Mouse (Mus musculus) intestine, postnatal 0 days (tissue): ENCODE measurements around the gene Prss33. TPM values are rescaled to one million over a fixed set of nuclear protein-coding genes. Genes with fewer than 3 reads are reported as not detected.

ENCODE experiments used
- ATAC-seq: fragments of 200-750 bp; cut with Nextera tagmentation; 2 replicates; pipeline ENCODE4 v1.8.0; 2017; ENCODE audit warnings: mild to moderate bottlenecking, moderate TSS enrichment, moderate library complexity
- H3K27ac ChIP-seq: fragments of 300-500 bp; sonication (generic); 2 replicates; pipeline ENCODE4 v1.5.1; 2014; ENCODE audit warnings: mild to moderate bottlenecking, low read depth, low read length, moderate library complexity
- H3K27me3 ChIP-seq: fragments of 300-500 bp; sonication (generic); replicated peaks from 2 replicates; pipeline ENCODE4 v1.6.1; 2014; ENCODE audit warnings: low read length, mixed read lengths; ENCODE audit not compliant: control insufficient read depth, insufficient read depth
- H3K36me3 ChIP-seq: fragments of 300-500 bp; sonication (generic); 2 replicates; pipeline ENCODE4 v1.6.1; 2014; ENCODE audit warnings: mild to moderate bottlenecking, moderate library complexity; ENCODE audit not compliant: control insufficient read depth, insufficient read depth
- H3K4me1 ChIP-seq: fragments of 300-500 bp; sonication (generic); replicated peaks from 2 replicates; pipeline ENCODE4 v1.6.1; 2014; ENCODE audit warnings: antibody characterized with exemption, low read length, mixed read lengths; ENCODE audit not compliant: control insufficient read depth, insufficient read depth
- H3K4me2 ChIP-seq: fragments of 300-500 bp; sonication (generic); replicated peaks from 2 replicates; pipeline ENCODE4 v1.6.1; 2014; ENCODE audit warnings: low read depth, mild to moderate bottlenecking, moderate library complexity
- H3K4me3 ChIP-seq: fragments of 300-500 bp; sonication (generic); 2 replicates; pipeline ENCODE4 v1.5.1; 2014; ENCODE audit warnings: low read depth, low read length
- H3K9ac ChIP-seq: fragments of 300-500 bp; sonication (generic); 2 replicates; pipeline ENCODE4 v1.6.1; 2014; ENCODE audit warnings: mild to moderate bottlenecking, low read depth, low read length
- H3K9me3 ChIP-seq: fragments of 300-500 bp; sonication (generic); 2 replicates; pipeline ENCODE4 v1.6.1; 2016; ENCODE audit warnings: mixed run types; ENCODE audit not compliant: control insufficient read depth
- CTCF ChIP-seq: sonication (generic); IDR thresholded peaks from 2 replicates; pipeline ENCODE4 v1.5.1; 2016; ENCODE audit warnings: low read depth, mild to moderate bottlenecking, control low read depth, antibody characterized with exemption, moderate library complexity
- WGBS: fragments of 180-500 bp; shearing (Covaris S2); extraction: QIAGEN DNeasy Blood & Tissue Kit; methylation state at CpG from one replicate; pipeline ENCODE4 v1.1.7; 2014; 5-methylcytosine and 5-hydroxymethylcytosine counted together
- polyA plus RNA-seq: library from polyadenylated mRNA; unstranded; fragments of >200 nt; fragmentation: Nextera tagmentation; extraction: Ambion mirVana; gene quantifications from 2 replicates; pipeline ENCODE4 v1.2.1, GENCODE M21; 2015

Gene Prss33
- polyA plus RNA-seq, 1 experiment from 2014 or later, result not detected

DNA sequence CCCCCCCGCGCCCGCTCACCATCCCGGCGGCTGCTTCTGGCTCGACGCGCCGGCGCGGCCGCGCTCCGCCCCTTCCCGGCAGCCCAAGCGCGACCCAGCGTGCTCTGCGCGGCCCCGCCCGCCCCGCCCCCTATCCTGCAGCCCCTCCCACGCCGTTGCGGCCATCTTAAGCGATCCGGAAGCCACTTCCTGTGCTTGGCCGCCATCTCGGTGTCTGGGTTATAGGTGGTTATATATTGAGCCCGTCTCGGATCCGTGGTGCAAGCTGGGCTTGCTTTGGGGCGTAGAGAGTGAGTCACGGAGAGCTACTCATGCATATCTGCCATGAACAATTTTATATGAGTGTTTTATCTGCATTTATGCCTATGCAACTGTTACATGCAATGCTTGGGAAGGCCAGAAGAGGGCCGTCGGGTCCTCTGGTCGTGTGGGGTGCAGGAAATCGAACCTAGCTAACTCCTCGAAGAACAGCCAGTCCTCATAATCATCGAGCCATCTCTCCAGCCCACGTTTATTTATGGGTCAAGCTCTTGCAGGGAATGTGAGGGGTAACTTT is 6.7 kb downstream of the Prss33 start, which contains the start of gene Elob:
Gene Elob (minus strand): TSS at position 73 of the 556 bp plus-strand sequence.
- under 1% methylated on average over 30 of the region's 42 CpGs for WGBS
- H3K4me1 ChIP-seq, result no peaks in the 10 kb centered on the region; the same call in none of the 2 replicates

DNA sequence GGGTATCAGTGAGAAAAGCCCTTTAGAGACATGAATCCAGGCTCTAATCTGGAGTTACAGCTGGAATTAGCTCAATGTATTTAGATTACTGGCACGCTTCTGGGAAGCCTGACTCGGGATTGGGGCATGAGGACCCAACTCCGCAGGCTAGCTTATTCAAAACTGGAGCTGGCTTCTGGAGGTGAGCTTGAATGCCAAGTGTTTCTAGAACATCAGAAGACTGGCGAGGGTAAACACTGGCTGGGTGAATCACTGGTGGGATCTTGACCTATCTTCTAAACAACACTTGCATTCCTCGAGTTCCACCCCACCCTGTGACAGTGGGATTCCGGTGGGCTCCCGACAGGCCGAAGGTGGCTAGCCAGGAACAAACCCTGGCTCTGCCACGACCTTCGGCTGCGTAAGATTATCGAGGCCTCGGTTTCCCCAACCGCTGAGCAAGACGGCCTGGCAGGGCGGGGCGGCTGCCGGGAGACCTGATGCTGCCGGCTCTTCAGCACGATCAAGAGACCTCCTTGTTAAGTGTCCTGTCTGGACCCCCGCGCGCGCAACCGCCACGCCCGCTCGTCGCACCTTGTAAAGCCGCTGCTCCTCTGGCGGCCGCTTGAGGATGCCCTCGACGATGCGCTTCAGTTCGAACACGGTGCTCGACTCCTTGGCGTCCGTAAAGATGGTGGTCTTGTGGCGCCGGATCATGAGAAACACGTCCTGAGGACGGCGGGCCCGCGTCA is 7.4 kb downstream of the Prss33 start:
- peak overlapping the region; percentile 69 for H3K9ac ChIP-seq
- peak; percentile 51 for TF ChIP-seq CTCF
- H3K4me1 ChIP-seq, result no peaks in the 10 kb centered on the region; the same call in none of the 2 replicates
- under 1% methylated on average over 45 of the region's 47 CpGs for WGBS
- no peaks in the 10 kb centered on the region for H3K9me3 ChIP-seq
- H3K4me2 ChIP-seq, result peak overlapping the region; percentile 87
- peak overlapping the region; percentile 67 for H3K4me3 ChIP-seq
- no peaks in the 10 kb centered on the region for H3K27me3 ChIP-seq
- peak; percentile 62 for ATAC-seq
- peak overlapping the region; percentile 79 for H3K27ac ChIP-seq
- peaks cover 36% of the 10 kb centered on the region for H3K36me3 ChIP-seq

More for the DNA sequence above, 6.7 kb downstream of the Prss33 start, which contains the start of gene Elob:
- ATAC-seq, result peak; percentile 93
- Histone ChIP-seq H3K4me2 (peak within 1 kb of the TSS; percentile 87), H3K4me3 (peak within 1 kb of the TSS; percentile 67), H3K9ac (peak within 1 kb of the TSS; percentile 69), H3K27ac (peak within 1 kb of the TSS; percentile 79), H3K36me3 (peaks cover 29% of the 10 kb centered on the region), H3K27me3 (no peaks in the 10 kb centered on the region), H3K9me3 (no peaks in the 10 kb centered on the region)
- peak; percentile 80 for TF ChIP-seq CTCF

DNA sequence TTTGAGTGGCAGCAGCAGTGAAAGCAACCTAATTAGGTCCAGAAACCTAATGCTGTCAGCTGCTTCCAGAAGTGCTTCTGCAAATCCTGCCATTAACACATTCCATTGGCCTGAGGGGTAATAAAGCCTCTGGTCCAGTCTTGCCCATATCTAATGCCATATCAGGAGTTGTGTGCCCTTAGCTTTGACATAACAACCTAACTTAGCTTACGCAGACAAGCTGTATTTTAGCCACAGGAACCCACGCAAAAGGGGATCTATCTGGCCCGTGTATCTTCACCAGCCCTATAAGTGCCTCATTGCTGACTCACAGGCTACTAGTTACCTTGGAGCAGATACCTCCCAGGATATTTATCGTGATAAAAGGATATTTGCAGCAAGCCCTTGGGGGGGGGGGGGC is 10.3 kb downstream of the Prss33 start:
- no peak overlapping the region for H3K4me2 ChIP-seq
- no peaks in the 10 kb centered on the region for H3K9me3 ChIP-seq
- no peak for ATAC-seq
- WGBS, result 72% methylated on average over 4 of the region's 4 CpGs
- H3K27ac ChIP-seq, result peak overlapping the region; percentile 21; the same call in 1 of the 2 replicates
- no peaks in the 10 kb centered on the region; the same call in none of the 2 replicates for H3K4me1 ChIP-seq
- peaks cover 64% of the 10 kb centered on the region for H3K36me3 ChIP-seq
- no peak overlapping the region for H3K4me3 ChIP-seq
- TF ChIP-seq CTCF, result no peak
- no peak overlapping the region for H3K9ac ChIP-seq
- H3K27me3 ChIP-seq, result no peaks in the 10 kb centered on the region

- Histone ChIP-seq H3K9ac (no peak overlapping the region), H3K9me3 (peaks cover 6% of the 10 kb centered on the region; the same call in 1 of the 2 replicates), H3K4me2 (no peak overlapping the region), H3K27ac (no peak overlapping the region; the same call in 1 of the 2 replicates), H3K4me1 (no peaks in the 10 kb centered on the region; the same call in none of the 2 replicates), H3K4me3 (no peak overlapping the region), H3K27me3 (no peaks in the 10 kb centered on the region), H3K36me3 (peaks cover 84% of the 10 kb centered on the region)
- WGBS, result 87% methylated on average over 12 of the region's 12 CpGs
- ATAC-seq, result no peak
- no peak for TF ChIP-seq CTCF
Measured at GRCm38 (mm10) chr17:23823614-23824013, 12.2 kb downstream of the Prss33 start.

- no peak for TF ChIP-seq CTCF
- Histone ChIP-seq H3K9ac (no peak overlapping the region), H3K4me2 (no peak overlapping the region), H3K36me3 (peaks cover 90% of the 10 kb centered on the region), H3K9me3 (peaks cover 11% of the 10 kb centered on the region; the same call in 1 of the 2 replicates), H3K27me3 (no peaks in the 10 kb centered on the region), H3K4me1 (no peaks in the 10 kb centered on the region; the same call in none of the 2 replicates), H3K4me3 (no peak overlapping the region), H3K27ac (no peak overlapping the region; the same call in 1 of the 2 replicates)
- ATAC-seq, result no peak
- 77% methylated on average over 16 of the region's 16 CpGs for WGBS
Measured at GRCm38 (mm10) chr17:23823018-23823417, 12.8 kb downstream of the Prss33 start.

GRCm38 (mm10) chr17:23822094-23822493 is 13.8 kb downstream of the Prss33 start:
- no peak overlapping the region for H3K4me2 ChIP-seq
- no peak overlapping the region for H3K4me3 ChIP-seq
- no peak for ATAC-seq
- H3K27me3 ChIP-seq, result no peaks in the 10 kb centered on the region
- H3K4me1 ChIP-seq, result no peaks in the 10 kb centered on the region; the same call in 1 of the 2 replicates
- no peak overlapping the region for H3K9ac ChIP-seq
- WGBS, result 69% methylated on average over 6 of the region's 6 CpGs
- H3K27ac ChIP-seq, result peak overlapping the region; percentile 35; the same call in 1 of the 2 replicates
- peaks cover 12% of the 10 kb centered on the region; the same call in 1 of the 2 replicates for H3K9me3 ChIP-seq
- H3K36me3 ChIP-seq, result peaks cover 99% of the 10 kb centered on the region
- no peak for TF ChIP-seq CTCF
